Mouse (Mus musculus) naive thymus-derived CD4-positive, alpha-beta T cell, adult 5 months (primary cell): Measurements from ENCODE around the gene Phc1. TPM values are rescaled to one million over a fixed set of nuclear protein-coding genes. Genes with fewer than 3 reads are reported as not detected.

Experiments
- polyA plus RNA-seq: library from polyadenylated mRNA; unstranded; fragments of 100-300 nt; shearing (Covaris generic); gene quantifications from one replicate; pipeline ENCODE4 v1.2.1, GENCODE M21; 2017

The Phc1 gene
- polyA plus RNA-seq: 17.2 TPM

GRCm38 (mm10) chr6:122340349-122341000, at the start of gene Phc1:
Gene Phc1, minus strand, starts transcription at chr6:122340561.

GRCm38 (mm10) chr6:122308505-122309393, 31.6 kb downstream of the Phc1 start, which contains the start of gene M6pr:
Gene M6pr, plus strand, starts transcription at chr6:122308720.

DNA sequence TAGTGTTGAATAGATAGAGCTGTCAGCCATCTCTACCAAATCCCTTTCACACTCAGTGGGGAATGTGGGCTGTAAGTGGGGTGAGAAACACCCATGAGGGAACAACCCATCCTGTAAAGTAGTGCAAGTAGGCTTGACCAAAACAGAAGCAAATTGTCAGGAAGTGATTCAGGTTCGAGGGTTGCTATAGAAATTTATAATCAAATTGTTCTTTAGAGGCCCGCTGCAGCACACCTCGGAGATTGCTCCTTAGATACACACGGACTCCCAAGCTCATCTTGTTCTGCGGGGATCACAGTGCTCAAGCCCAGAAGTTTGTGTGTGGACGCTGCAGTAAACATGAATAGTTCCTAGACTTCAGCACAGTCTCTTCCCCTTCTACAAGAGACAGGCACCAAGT, 57.6 kb downstream of the Phc1 start, which contains the start of gene Klrg1:
Klrg1 (minus strand) TSS at position 101 of the 400 bp plus-strand sequence.

Other genes starting within 250 kb of the Phc1 start
- not detected for gene Klrg1, start 57.7 kb downstream of the Phc1 start, polyA plus RNA-seq
- gene M6pr, start 31.8 kb downstream of the Phc1 start, polyA plus RNA-seq: 158 TPM
- not detected for gene Rimklb, start 158.2 kb upstream of the Phc1 start, polyA plus RNA-seq
- gene Mfap5, start 165.3 kb upstream of the Phc1 start, polyA plus RNA-seq: not detected
- gene Aicda, start 213.2 kb upstream of the Phc1 start, polyA plus RNA-seq: not detected